Mouse (Mus musculus) kidney, postnatal 25 days (tissue): ENCODE results near the gene Gm595.

Experiments used
- DNase-seq, 2 experiments: peaks; one replicate each; pipeline ENCODE4 v3.0.0; 2021; ENCODE audit warnings: mixed read lengths in 2 of 2

The Gm595 gene

DNA sequence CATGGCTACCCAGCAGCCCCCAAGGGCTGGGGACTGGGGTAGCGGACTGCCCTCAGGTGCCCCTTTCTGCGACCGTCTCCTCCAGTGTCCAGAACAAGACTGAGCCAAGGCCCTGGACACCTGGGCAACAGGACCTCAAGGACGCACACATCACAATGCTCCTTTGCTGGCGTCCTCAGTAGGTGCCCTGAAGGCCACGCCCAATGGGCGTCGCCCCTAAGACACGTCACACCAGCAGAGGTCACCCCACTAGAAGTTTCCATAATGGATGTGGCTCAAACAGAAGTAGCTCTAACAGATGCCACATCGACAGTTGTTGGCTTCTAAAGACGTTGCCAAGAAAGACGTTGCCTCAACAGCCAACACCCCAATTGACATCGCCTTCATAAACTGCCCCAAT lies at the start of gene Gm595:
Gene Gm595 (minus strand): TSS at position 101 of the 400 bp plus-strand sequence.
- no peak for DNase-seq

DNA sequence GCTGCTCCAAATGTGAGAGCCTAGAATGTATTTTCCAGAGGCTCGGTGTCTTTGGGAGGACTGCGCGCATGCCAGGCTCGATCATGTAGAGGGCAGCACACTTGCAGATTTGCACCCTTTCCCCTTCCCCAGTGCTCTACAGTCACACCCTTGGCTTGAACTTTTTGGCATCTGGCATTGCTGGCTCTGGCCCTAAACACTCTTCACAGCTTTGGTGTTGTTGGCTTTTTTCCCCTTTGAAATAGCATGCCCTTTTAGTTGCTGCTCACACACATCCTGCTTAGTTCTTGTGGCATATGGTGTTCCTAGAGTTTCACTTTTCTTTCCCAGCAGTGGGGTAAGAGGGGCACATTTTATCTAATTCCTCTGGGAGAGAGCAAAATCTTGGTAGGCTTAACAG lies 30.9 kb upstream of the Gm595 start:
- DNase-seq = no peak

DNA sequence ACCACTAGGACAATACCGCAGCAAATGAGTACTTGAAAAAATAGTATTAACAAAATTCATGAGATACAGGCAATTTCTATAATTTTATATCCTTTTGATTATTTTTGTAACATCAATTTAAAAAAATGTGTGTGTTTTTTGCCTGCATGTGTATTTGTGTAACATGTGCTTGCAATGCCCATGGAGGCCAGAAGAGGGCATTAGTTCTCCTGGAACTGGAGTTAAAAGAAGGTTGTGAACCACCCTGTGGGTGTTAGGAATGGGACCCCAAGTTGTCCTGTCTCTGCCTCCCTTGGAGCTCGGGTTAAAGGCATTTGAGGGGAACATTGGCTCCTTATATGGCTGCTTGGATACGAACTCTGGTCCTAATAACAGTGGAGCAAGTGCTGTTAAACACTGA lies 26.2 kb upstream of the Gm595 start:
- DNase-seq = peak in 1 of 2 experiments; percentile 1

DNA sequence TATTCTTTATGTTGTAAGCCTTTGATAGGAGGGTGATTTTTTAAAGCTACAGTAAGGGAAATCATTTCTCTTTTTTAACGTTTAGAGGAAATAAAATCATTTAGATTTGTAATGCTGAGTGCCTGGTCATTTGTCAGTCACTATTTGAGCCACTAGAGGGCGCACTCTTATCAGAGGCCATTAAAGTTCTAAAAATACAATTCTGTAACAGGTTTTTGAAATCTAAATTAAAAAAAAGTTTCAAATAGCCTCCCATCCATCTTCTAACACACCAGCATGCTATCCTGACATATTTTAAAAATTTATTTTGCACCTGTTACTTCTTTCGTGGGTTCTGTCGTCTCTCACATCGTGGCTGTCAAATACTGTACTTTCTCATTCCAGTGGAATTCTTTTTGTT lies 22.0 kb upstream of the Gm595 start:
- peak in 1 of 2 experiments; percentile 24 for DNase-seq

DNA sequence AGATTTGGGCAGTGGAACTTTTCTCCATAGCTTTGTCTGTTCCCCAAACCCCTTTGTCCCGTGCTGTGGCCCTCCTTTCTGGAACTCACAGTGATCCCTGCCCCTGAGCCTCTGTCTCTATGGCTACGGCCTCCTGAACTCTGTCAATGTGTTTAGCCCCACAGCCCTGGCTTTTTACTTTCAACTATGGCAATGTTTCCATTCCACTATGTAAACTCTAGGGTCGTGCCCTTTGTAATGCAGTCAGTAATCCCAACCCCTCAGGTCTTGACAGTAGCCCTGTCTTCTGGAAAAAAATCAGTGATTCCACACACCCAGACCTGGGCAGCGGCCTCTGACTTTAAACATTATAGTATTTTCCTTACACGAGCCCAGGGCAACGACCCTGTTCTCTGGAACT lies 19.3 kb upstream of the Gm595 start:
- DNase-seq = no peak

DNA sequence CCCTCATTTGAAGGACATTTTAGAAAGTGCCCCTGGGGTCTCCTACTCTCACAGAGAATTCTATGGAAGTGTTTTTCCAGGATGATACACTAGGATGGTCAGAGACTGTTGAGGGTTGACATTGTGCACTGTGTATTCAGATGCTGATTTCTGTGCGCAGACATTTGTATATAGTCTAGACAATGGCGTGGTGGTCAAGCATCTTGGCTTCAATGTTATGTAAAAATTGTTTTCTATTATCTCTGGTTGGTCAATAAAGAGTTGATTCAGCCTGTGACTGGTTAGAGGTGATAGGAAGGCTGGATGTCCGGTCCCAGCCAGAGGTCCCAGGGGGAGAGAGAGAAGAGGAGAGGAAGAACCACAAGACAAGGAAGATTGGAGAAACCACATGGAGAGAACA lies 16.4 kb upstream of the Gm595 start:
- DNase-seq = no peak

DNA sequence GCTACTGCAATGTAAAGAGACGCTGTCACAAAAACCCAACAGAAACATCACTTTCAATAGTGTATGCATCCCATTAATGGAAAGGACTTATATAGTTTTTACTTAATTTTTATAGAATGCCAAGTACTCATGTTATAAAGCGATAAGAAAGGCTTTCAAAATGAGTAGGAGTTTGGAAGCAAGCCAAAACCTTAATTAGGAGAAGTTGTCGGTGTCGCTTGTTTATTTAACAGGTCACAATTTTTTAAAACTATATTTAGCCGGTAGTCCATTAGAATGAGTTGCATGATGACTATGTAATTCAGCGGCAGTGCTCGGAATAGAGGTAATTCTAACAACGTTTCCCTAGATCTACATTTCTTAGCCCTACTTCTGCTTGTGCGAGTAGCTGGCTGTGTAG lies 12.7 kb upstream of the Gm595 start:
- DNase-seq = no peak

DNA sequence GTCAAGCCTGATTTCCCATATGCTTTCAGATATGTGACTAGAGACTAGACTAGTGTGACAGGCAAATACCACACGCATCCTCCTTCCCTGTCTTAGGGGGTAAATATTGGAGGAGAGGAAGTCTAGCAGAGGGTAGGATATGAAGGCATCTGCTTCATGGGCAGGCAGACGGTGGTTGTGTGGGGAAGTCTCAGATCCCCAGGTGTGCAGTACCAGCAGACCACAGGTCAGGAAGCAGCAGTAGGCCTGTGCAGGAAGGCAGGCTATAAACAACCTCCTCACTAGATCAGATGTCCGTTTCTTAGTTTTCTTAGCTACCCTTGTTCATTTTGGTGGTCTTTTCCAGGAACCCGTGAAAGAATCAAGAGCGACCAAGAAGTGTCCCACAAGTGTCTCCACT lies 7.1 kb upstream of the Gm595 start:
- DNase-seq = no peak
